Mouse (Mus musculus): ENCODE data around the gene Alk.

DNA sequence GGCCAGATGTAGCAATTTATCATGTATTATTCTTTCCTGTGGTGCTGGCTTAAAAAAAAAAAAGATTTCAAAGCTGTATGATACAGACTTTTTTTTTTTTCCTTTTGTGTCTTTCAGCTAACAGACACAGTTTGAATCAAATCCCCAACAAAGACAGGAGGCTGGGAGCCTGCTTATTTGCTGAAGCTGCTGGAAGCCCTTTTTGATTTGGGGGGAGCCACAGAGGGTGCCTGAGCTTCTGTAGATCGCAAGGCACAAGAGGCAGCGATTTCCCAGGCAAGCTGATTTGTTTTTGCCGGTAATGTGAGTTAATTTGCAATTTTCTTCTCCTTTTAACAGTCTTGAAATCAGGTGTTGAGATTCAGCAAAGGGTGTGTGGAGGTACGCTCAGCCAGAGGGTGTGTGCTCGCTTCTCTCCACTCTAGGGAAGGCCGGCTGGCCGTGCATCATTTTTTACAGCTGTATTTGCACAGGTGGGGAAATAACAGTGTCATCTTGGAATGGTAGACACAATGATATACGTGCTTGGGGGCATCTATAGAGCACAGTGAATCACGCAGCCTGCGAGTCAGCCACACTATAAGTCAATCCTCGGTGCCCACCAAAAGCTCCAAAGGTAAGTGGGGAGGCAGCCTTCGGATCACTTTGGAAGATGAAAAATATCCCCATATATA lies 489.0 kb downstream of the Alk start:
- TF ChIP-seq CTCF (IDR thresholded peaks at IDR 0.05; ENCODE audit: insufficient read depth, low read depth, low read length), result no peak
- TF ChIP-seq POLR2A (IDR thresholded peaks at IDR 0.05; ENCODE audit: insufficient read depth, low read depth, low read length), result no peak
